In genomic region chr2:3576346-3576745, GRCm38 (mm10) we compare ENCODE assay signal across 20 mouse cellular contexts. TPM values are rescaled to one million over a fixed set of nuclear protein-coding genes. Genes with fewer than 3 reads are reported as not detected.
A peak's percentile ranks its signal among the peaks of the same experiment; 100 is the strongest.
DNase-seq lines count a peak whose midpoint lies in the region; ATAC-seq and TF ChIP-seq lines count a peak whose summit lies in the region.
"Had no signal": no experiment of that assay in that cellular context is flagged by ENCODE, and none has a peak within 500 bp of the region (broad histone marks: within the 10 kb centered on the region; RNA-seq: fewer than 3 reads in every experiment).

No protein-coding gene starts in this region.

- no peak overlapping the region for H3K9ac ChIP-seq in heart, embryonic 12.5 days
- H3K9ac ChIP-seq in lung, embryonic 14.5 days, result no peak overlapping the region
- H3K9ac ChIP-seq in hindbrain, embryonic 16.5 days (ENCODE audit: low read depth, low read length), result no peak overlapping the region
- H3K9ac ChIP-seq: forebrain, embryonic 13.5 days; limb, embryonic 13.5 days; liver, embryonic 14.5 days had no signal

- no peak overlapping the region for H3K4me3 ChIP-seq in heart, embryonic 12.5 days
- H3K4me3 ChIP-seq in lung, embryonic 14.5 days (ENCODE audit: low read depth, low read length), result no peak overlapping the region
- no peak overlapping the region for H3K4me3 ChIP-seq in hindbrain, embryonic 16.5 days (ENCODE audit: low read length)
- H3K4me3 ChIP-seq: forebrain, embryonic 13.5 days; layer of hippocampus, adult 2 months; limb, embryonic 13.5 days had no signal

- DNase-seq in heart, postnatal 25 days (ENCODE audit: low spot score), result no peak
- peak; percentile 34 for DNase-seq in lung, embryonic 14.5 days
- no peak for DNase-seq in lung, postnatal 25 days (ENCODE audit: low spot score)
- DNase-seq in CD4-positive, CD25-positive, alpha-beta regulatory T cell, adult 2 months (ENCODE audit: low read depth, low spot score), result peak; percentile 12
- DNase-seq in kidney, postnatal 10 days, result peak; percentile 31
- DNase-seq in layer of hippocampus, adult 9-10 months (ENCODE audit: low spot score), result no peak
- DNase-seq: adrenal gland, postnatal 10 days; cerebellum, adult 11-12 months; cerebellum, postnatal 25 days; gastrocnemius, postnatal 36 days; heart, postnatal 36 days; right cerebral cortex, postnatal 14 days had no signal

- no peaks in the 10 kb centered on the region for H3K9me3 ChIP-seq in heart, embryonic 12.5 days (replicated peaks)
- no peaks in the 10 kb centered on the region for H3K9me3 ChIP-seq in lung, embryonic 14.5 days (ENCODE audit: low read depth, low read length)
- H3K9me3 ChIP-seq in hindbrain, embryonic 16.5 days (ENCODE audit: control insufficient read depth, low read length), result no peaks in the 10 kb centered on the region
- H3K9me3 ChIP-seq: forebrain, embryonic 13.5 days; limb, embryonic 13.5 days had no signal

- TF ChIP-seq CTCF in lung, embryonic 14.5 days (IDR thresholded peaks at IDR 0.05; ENCODE audit: low read depth), result no peak

- no peak overlapping the region for H3K4me2 ChIP-seq in heart, embryonic 12.5 days
- no peak overlapping the region for H3K4me2 ChIP-seq in lung, embryonic 14.5 days
- H3K4me2 ChIP-seq in hindbrain, embryonic 16.5 days (ENCODE audit: low read length), result no peak overlapping the region
- H3K4me2 ChIP-seq: forebrain, embryonic 13.5 days; limb, embryonic 13.5 days; midbrain, embryonic 11.5 days had no signal

- WGBS in heart, embryonic 12.5 days, result 72% methylated on average over 1 of the region's 1 CpGs
- WGBS in lung, embryonic 14.5 days, result 73% methylated on average over 1 of the region's 1 CpGs
- 62% methylated on average over 1 of the region's 1 CpGs for WGBS in hindbrain, embryonic 16.5 days

- ATAC-seq in heart, embryonic 12.5 days (ENCODE audit: insufficient number of reproducible peaks, low FRiP score), result peak; percentile 56
- no peak for ATAC-seq in lung, embryonic 14.5 days (ENCODE audit: insufficient read depth)
- ATAC-seq in hindbrain, embryonic 16.5 days, result no peak
- ATAC-seq: forebrain, embryonic 13.5 days; hindbrain, postnatal 0 days had no signal

- intact Hi-C loops in heart, postnatal 25 days (cut with DNase I), result no loop called here

- H3K27me3 ChIP-seq in heart, embryonic 12.5 days (replicated peaks), result no peaks in the 10 kb centered on the region
- H3K27me3 ChIP-seq in lung, embryonic 14.5 days (ENCODE audit: insufficient read depth, low read length), result no peaks in the 10 kb centered on the region
- H3K27me3 ChIP-seq in hindbrain, embryonic 16.5 days (replicated peaks; ENCODE audit: control insufficient read depth, insufficient read depth, low read length), result no peaks in the 10 kb centered on the region
- H3K27me3 ChIP-seq: forebrain, embryonic 13.5 days; limb, embryonic 13.5 days had no signal

- no peaks in the 10 kb centered on the region for H3K36me3 ChIP-seq in heart, embryonic 12.5 days
- H3K36me3 ChIP-seq in lung, embryonic 14.5 days (ENCODE audit: insufficient read depth), result no peaks in the 10 kb centered on the region
- H3K36me3 ChIP-seq in hindbrain, embryonic 16.5 days (ENCODE audit: control insufficient read depth, insufficient read depth, low read length), result no peaks in the 10 kb centered on the region
- H3K36me3 ChIP-seq: limb, embryonic 13.5 days had no signal

- H3K4me1 ChIP-seq in heart, embryonic 12.5 days (replicated peaks), result no peaks in the 10 kb centered on the region
- H3K4me1 ChIP-seq in lung, embryonic 14.5 days (ENCODE audit: insufficient read depth), result no peaks in the 10 kb centered on the region
- no peaks in the 10 kb centered on the region for H3K4me1 ChIP-seq in hindbrain, embryonic 16.5 days (ENCODE audit: control insufficient read depth, insufficient read depth, low read depth, low read length)
- H3K4me1 ChIP-seq: forebrain, embryonic 13.5 days had no signal

- H3K27ac ChIP-seq in heart, embryonic 12.5 days (ENCODE audit: poor library complexity, severe bottlenecking), result peak overlapping the region; percentile 26; the same call in 1 of the 2 replicates
- no peak overlapping the region for H3K27ac ChIP-seq in lung, embryonic 14.5 days (ENCODE audit: low read depth)
- no peak overlapping the region for H3K27ac ChIP-seq in hindbrain, embryonic 16.5 days (ENCODE audit: low read depth, low read length)
- H3K27ac ChIP-seq: forebrain, embryonic 13.5 days; hindbrain, postnatal 0 days; layer of hippocampus, adult 2 months; limb, embryonic 13.5 days; liver, embryonic 14.5 days had no signal

RNA-seq across cellular contexts. Expression of gene Fam107b, which starts 6.1 kb away (rescaled TPM):
- polyA plus RNA-seq in heart, embryonic 12.5 days (2016; fragmentation: Nextera tagmentation; extraction: Ambion mirVana), result 32.5 and 34.7 TPM in 2 replicates
- 1 to 10 TPM; 6.8 to 8.2 TPM for total RNA-seq in heart, postnatal 25 days (2021)
- polyA plus RNA-seq in lung, embryonic 14.5 days (2014; fragmentation: Nextera tagmentation; extraction: Ambion mirVana), result 41.2 and 43.0 TPM in 2 replicates
- polyA plus RNA-seq in hindbrain, embryonic 16.5 days (2015; fragmentation: Nextera tagmentation; extraction: Ambion mirVana), result 27.0 and 34.0 TPM in 2 replicates

Comparison
In these comparisons a context has a peak if more than half of its experiments do, and no peak if none do; other contexts are left out.
1. DNase-seq: peak in lung, embryonic 14.5 days (single experiment), CD4-positive, CD25-positive, alpha-beta regulatory T cell, adult 2 months (single experiment) and kidney, postnatal 10 days (single experiment); none in heart, postnatal 25 days (single experiment), lung, postnatal 25 days (single experiment) and layer of hippocampus, adult 9-10 months (single experiment).